Mouse (Mus musculus) forebrain, embryonic 12.5 days (tissue): ENCODE measurements around the gene Sema4d. TPM values are rescaled to one million over a fixed set of nuclear protein-coding genes. Genes with fewer than 3 reads are reported as not detected.
A peak's percentile ranks its signal among the peaks of the same experiment; 100 is the strongest.

Experiments
- ATAC-seq: fragments of 200-750 bp; cut with Nextera tagmentation; 2 replicates; pipeline ENCODE4 v1.8.0; 2017; ENCODE audit warnings: moderate TSS enrichment; ENCODE audit not compliant: low FRiP score
- H3K27ac ChIP-seq: fragments of 300-500 bp; sonication (generic); 2 replicates; pipeline ENCODE4 v1.5.1; 2016; ENCODE audit warnings: mild to moderate bottlenecking
- H3K27me3 ChIP-seq: fragments of 300-500 bp; sonication (generic); 2 replicates; pipeline ENCODE4 v1.6.1; 2016; ENCODE audit warnings: mild to moderate bottlenecking
- H3K36me3 ChIP-seq: fragments of 300-500 bp; sonication (generic); replicated peaks from 2 replicates; pipeline ENCODE4 v1.6.1; 2016; ENCODE audit warnings: mild to moderate bottlenecking
- H3K4me1 ChIP-seq: fragments of 300-500 bp; sonication (generic); 2 replicates; pipeline ENCODE4 v1.6.1; 2016
- H3K4me2 ChIP-seq: fragments of 300-500 bp; sonication (generic); 2 replicates; pipeline ENCODE4 v1.6.1; 2016; ENCODE audit warnings: mild to moderate bottlenecking, moderate library complexity
- H3K4me3 ChIP-seq: fragments of 300-500 bp; sonication (generic); replicated peaks from 2 replicates; pipeline ENCODE4 v1.5.1; 2016; ENCODE audit warnings: mild to moderate bottlenecking
- H3K9ac ChIP-seq: fragments of 300-500 bp; sonication (generic); 2 replicates; pipeline ENCODE4 v1.6.1; 2016; ENCODE audit warnings: mild to moderate bottlenecking
- H3K9me3 ChIP-seq: fragments of 300-500 bp; sonication (generic); 2 replicates; pipeline ENCODE4 v1.6.1; 2016
- WGBS: fragments of 180-500 bp; shearing (Covaris S2); methylation state at CpG from one replicate; pipeline ENCODE4 v1.1.7; 2016; 5-methylcytosine and 5-hydroxymethylcytosine counted together
- polyA plus RNA-seq: library from polyadenylated mRNA; unstranded; fragments of >200 nt; fragmentation: Nextera tagmentation; extraction: Ambion mirVana; gene quantifications from 2 replicates; pipeline ENCODE4 v1.2.1, GENCODE M21; 2016

Sema4d gene
- polyA plus RNA-seq, 1 experiment from 2014 or later = 8.2 TPM

DNA sequence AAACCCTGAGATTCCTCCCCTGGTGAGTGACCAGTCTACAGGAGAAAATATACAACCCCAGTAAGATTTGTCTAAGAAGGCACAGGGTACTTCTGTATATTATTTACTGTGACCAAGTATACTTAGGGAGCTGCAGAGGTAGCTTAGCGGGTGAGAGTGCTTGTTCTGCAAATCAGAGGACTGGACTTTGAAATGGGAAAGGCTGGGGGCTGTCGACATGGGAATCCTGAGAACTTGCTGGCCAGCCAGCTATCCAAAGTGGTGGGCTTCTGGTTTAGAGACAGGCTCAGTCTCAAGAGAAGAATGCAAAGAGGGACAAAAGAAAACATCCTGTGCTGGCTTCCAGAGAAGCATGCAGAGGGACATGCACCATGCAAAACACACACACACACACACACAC, 5.7 kb downstream of the Sema4d start:
- no peak overlapping the region for H3K4me3 ChIP-seq
- peaks cover 21% of the 10 kb centered on the region for H3K27me3 ChIP-seq
- 60% methylated on average over 2 of the region's 2 CpGs for WGBS
- H3K27ac ChIP-seq = no peak overlapping the region
- H3K36me3 ChIP-seq = no peaks in the 10 kb centered on the region
- H3K4me2 ChIP-seq = no peak overlapping the region
- no peak for ATAC-seq
- H3K4me1 ChIP-seq = peaks cover 16% of the 10 kb centered on the region
- H3K9ac ChIP-seq = no peak overlapping the region
- no peaks in the 10 kb centered on the region for H3K9me3 ChIP-seq

DNA sequence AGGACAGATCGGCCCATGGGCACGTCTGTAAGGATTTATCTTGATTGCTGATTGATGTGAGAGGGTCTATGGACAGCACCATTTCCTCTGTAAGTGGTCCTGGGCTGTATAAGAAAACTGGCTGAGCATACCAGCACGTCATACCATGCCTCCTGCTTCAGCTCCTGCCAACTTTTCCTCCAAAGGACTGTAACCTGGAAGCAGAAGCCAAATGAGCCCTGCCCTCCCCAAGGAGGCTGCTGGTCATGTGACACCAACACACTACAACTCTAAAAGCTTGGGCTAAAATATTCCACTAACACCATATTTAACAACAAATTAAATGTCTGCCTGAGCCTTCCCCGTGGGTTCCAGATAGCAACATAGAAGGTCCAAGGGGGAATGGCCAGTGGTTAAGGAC, 6.9 kb downstream of the Sema4d start:
- Histone ChIP-seq H3K9ac (no peak overlapping the region), H3K4me2 (no peak overlapping the region), H3K27me3 (peaks cover 8% of the 10 kb centered on the region), H3K9me3 (no peaks in the 10 kb centered on the region), H3K4me1 (peaks cover 3% of the 10 kb centered on the region; the same call in 1 of the 2 replicates), H3K4me3 (no peak overlapping the region), H3K36me3 (no peaks in the 10 kb centered on the region), H3K27ac (no peak overlapping the region)
- no peak for ATAC-seq
- WGBS = 88% methylated on average over 4 of the region's 4 CpGs

DNA sequence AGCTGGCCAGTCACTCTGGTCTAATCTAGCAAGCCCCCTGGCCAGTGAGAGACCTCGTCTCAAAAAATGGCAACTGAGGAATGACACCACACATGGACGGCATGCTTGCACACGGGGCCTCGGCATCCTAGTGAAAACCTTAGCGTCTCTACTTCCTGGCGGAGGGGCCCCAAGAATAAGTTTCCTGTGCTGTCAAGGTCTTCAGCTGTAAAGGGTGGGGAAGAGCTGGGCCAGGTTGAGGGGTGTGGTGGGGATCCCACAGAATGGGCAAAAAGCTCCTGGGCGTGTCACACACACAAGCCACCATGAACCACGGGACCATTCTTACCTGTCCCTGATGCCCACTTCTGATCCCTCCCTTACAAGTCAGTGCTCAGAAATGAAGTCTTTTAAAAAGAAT, 9.1 kb downstream of the Sema4d start:
- Histone ChIP-seq H3K27ac (no peak overlapping the region), H3K4me2 (no peak overlapping the region), H3K27me3 (no peaks in the 10 kb centered on the region), H3K9me3 (no peaks in the 10 kb centered on the region), H3K9ac (no peak overlapping the region), H3K4me3 (no peak overlapping the region), H3K4me1 (no peaks in the 10 kb centered on the region; the same call in 1 of the 2 replicates), H3K36me3 (no peaks in the 10 kb centered on the region)
- WGBS = 91% methylated on average over 8 of the region's 8 CpGs
- no peak for ATAC-seq

DNA sequence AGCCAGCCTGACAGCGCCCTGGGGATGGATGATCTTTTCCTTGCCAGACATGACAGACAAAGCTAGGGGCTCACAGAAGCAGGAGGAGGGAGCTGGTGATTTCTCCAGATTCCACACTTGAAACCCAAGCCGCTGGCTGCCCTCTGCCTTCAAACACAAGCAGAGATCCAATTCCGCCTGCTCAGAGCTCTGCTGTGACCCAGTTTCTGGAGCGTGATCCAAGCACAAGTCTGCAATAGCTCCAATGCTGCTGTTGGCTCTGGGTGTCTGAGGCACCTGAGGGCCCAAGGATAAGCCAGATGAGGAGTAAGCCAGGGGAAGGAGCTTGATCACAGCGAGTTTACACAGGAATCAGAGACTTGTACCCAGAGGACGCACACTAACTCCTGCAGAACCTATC, 9.7 kb downstream of the Sema4d start:
- no peaks in the 10 kb centered on the region; the same call in 1 of the 2 replicates for H3K4me1 ChIP-seq
- H3K27me3 ChIP-seq = no peaks in the 10 kb centered on the region
- ATAC-seq = no peak
- H3K4me3 ChIP-seq = no peak overlapping the region
- H3K27ac ChIP-seq = no peak overlapping the region
- no peak overlapping the region for H3K9ac ChIP-seq
- 73% methylated on average over 6 of the region's 6 CpGs for whole genome bisulfite sequencing
- H3K9me3 ChIP-seq = no peaks in the 10 kb centered on the region
- no peak overlapping the region for H3K4me2 ChIP-seq
- H3K36me3 ChIP-seq = no peaks in the 10 kb centered on the region

DNA sequence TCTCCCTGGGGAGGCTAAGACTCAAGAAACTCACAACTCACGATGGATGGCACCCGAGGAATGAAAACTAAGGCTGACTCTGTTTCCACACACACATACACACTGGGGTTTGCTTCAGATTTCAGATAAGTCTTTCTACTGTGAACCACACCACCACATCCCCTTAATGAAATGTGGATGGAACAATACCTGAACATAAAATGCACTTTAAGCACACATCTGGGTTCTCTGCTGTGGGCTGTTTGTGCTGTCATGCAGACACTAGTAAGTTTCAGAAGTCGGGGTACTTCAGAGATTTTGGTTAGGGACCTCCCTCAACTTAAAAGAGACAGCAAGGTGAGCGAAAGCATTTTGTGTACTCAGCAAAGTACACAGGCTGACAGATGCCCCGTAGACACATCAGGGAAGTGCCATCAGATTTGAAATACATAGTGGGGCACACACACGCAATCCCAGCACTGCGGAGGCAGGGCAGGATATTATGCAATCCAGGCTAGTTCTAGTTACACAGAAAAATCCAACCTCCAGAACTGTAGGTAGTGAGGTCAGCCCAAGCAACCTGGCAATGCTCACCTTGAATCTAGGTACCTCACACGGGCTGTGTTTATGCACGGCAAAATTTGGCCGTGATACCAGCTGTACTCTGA, 12.9 kb downstream of the Sema4d start:
- no peak overlapping the region for H3K4me3 ChIP-seq
- no peak for ATAC-seq
- H3K9ac ChIP-seq = no peak overlapping the region
- WGBS = 87% methylated on average over 10 of the region's 10 CpGs
- H3K9me3 ChIP-seq = no peaks in the 10 kb centered on the region
- peaks cover 18% of the 10 kb centered on the region for H3K4me1 ChIP-seq
- no peaks in the 10 kb centered on the region for H3K36me3 ChIP-seq
- no peak overlapping the region for H3K27ac ChIP-seq
- H3K4me2 ChIP-seq = no peak overlapping the region
- no peaks in the 10 kb centered on the region for H3K27me3 ChIP-seq

DNA sequence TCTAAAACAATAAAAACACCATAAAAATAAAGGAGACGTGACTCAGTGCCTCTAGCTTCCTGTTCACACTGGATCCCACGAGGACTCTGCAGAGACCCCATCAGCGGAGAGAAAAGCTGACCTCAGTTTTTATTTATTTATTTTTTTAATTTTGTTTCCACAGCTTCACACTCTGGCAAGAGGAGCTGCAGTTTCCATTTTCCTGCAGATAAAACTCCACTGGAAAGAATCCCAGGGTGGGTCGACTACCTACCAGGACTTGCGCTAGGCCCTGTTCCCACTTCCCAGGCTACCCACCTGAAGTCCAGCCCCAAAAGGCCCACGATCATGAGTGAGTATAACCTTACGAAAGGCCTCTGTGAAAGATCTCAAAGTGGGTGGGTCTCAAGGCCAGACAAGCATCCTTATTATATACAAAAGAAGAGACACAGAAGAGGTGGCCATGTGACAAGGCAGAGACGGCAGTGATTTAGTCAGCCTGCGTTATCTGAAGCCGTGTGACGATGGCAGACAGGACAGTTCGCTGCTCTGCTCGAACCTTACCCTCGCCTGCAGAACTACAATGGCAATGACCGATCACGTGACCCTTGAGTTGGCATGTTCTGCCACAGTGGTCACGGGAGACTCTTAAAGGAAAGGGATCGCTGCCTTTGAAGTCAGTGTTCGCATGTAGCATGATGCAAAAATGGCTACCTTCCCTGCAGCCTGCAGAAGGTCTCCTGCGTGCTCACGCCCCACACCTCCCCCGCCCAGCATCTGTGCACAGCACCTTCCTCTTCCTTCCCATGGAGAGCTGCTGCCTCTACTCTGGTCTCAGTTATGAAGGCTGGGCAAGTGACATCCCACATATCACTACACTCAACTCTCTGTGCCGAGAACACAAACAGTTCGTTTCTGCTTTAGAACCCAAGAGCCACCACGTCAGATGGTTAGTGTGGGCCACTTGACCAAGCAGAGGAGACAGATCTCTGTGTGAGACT, 14.3 kb downstream of the Sema4d start:
- no peaks in the 10 kb centered on the region for H3K36me3 ChIP-seq
- no peaks in the 10 kb centered on the region for H3K27me3 ChIP-seq
- WGBS = 81% methylated on average over 25 of the region's 25 CpGs
- no peak for ATAC-seq
- H3K9ac ChIP-seq = no peak overlapping the region
- no peak overlapping the region for H3K27ac ChIP-seq
- peaks cover 18% of the 10 kb centered on the region for H3K4me1 ChIP-seq
- H3K9me3 ChIP-seq = no peaks in the 10 kb centered on the region
- no peak overlapping the region for H3K4me3 ChIP-seq
- no peak overlapping the region for H3K4me2 ChIP-seq

DNA sequence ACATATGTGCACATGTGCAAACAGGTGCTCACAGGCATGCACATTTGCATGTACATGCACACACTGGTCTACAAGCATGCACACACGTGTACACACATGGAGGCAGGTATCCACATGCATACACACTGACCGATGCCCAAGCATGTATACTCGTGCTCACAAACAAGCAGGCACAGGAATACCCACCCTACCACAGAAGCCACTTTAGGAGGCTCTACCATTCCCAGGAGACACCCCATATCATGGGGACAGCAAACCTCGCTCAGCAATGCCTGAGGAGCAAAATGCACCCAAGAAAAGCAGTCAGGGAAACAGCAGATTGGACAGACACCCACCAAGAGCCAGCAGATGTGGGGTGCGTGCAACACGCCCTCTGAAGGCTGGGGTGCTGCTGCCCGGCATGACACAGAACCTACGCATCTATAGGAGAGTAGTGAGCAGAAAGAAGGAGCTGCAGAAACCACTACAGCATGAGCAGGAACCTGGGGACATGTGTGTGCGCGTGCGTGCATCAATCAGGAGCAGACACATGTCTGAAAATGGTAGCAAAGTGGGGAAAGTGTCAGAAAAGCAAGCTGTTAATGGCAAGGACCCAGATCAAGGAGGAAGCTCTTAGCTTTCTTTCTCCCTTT, 15.1 kb downstream of the Sema4d start:
- ATAC-seq = no peak
- WGBS = 92% methylated on average over 11 of the region's 11 CpGs
- peak overlapping the region; percentile 14; the same call in 1 of the 2 replicates for H3K27ac ChIP-seq

DNA sequence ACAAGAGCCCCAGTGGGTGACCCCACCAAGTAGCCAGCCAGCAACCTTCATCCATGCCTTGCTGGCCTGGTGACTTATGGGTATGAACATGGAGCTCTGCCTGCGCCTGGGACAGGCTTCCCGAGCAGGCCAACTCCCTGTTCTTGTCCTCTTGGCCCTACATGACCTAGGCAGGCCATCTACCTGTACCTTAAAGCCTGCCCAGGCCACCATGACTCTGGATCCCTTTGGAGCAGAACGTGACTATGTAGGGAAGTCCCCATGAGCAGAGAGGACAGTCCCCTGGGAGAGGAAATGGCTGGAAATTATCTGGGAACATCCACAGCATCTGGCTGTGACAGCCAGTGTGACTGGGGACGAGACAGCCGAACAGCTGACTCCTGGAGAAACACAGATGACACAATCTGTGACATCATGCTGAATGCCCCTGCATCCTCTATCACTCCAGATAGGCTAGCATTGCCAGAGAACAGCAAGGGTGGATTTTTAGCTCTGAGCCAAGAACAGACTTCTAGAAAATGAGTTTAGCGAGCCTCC, 15.7 kb downstream of the Sema4d start:
- H3K4me2 ChIP-seq = no peak overlapping the region
- no peak; the same call in 1 of the 2 replicates for ATAC-seq
- 54% methylated on average over 6 of the region's 6 CpGs for WGBS

More for the DNA sequence above, 15.1 kb downstream of the Sema4d start:
- Histone ChIP-seq H3K4me3 (no peak overlapping the region), H3K4me2 (no peak overlapping the region), H3K27me3 (no peaks in the 10 kb centered on the region), H3K9ac (no peak overlapping the region), H3K36me3 (no peaks in the 10 kb centered on the region), H3K9me3 (no peaks in the 10 kb centered on the region), H3K4me1 (peaks cover 18% of the 10 kb centered on the region)

DNA sequence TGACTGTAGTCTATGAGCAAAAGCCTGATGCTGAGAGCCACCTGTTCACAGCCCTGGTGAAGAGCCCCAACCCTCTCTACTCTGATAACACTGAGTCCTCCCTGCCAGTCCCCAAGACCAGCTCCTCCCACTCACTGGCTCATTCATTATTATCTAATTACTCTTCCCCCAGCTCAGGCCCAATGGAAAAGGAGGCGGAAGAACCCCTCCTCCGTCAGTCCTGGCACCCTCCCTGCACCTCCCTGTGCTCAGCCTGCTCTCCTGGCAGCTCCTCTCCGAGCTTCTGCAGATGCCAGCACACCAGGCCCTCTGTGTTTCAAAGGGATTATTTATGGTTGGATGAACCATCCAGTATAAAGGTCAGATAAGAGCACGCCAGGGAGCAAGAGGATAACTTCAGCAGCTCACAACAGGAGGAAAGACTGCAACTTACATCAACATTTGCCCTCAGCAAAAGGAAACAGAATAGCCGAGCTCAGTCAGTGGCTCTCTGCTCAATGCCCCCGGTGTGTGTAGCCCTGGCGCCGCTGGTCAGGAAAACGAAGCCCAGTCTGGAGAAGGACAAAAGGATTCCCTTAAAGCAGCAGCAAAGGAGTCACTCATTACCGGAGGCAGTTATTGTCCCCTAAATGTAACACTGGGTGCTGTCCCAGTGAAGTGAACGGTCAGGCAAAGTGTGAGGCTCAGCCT, 16.4 kb downstream of the Sema4d start:
- H3K4me1 ChIP-seq = peaks cover 18% of the 10 kb centered on the region
- H3K27ac ChIP-seq = peak overlapping the region; percentile 68
- no peaks in the 10 kb centered on the region for H3K27me3 ChIP-seq
- H3K4me2 ChIP-seq = no peak overlapping the region
- H3K36me3 ChIP-seq = no peaks in the 10 kb centered on the region
- H3K4me3 ChIP-seq = no peak overlapping the region
- H3K9me3 ChIP-seq = no peaks in the 10 kb centered on the region
- no peak overlapping the region for H3K9ac ChIP-seq
- ATAC-seq = peak; percentile 78
- 5% methylated on average over 11 of the region's 11 CpGs for WGBS

More for the DNA sequence above, 15.7 kb downstream of the Sema4d start:
- Histone ChIP-seq H3K36me3 (no peaks in the 10 kb centered on the region), H3K27me3 (no peaks in the 10 kb centered on the region), H3K9ac (no peak overlapping the region), H3K4me1 (peaks cover 18% of the 10 kb centered on the region), H3K9me3 (no peaks in the 10 kb centered on the region), H3K4me3 (no peak overlapping the region), H3K27ac (peak overlapping the region; percentile 68)

DNA sequence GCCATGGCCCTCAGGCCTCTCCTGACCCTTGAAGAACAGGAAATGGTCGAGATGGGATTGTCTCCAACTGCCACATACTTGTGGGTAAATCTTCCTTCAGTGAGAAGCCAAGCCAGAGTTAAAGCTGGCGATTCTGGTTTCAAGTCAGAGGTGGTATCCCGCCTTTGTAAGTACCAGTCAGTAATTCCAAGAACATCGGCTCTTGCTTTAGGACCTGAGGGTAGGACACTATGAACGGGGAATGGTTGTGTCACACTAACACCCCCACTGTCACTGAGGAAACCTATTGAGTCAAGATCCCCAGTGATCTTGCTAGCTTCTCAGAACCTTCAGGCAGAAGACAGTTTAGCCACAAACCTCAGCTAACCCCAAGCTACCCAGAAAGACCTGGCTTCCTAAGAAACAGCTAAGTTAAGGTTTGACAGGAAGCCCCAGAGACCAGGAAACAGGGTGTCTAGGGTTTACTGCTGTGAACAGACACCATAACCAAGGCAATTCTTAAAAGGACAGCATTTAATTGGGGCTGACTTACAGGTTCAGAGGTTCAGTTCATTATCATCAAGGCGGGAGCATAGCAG, 17.3 kb downstream of the Sema4d start:
- 90% methylated on average over 6 of the region's 6 CpGs for WGBS
- no peak overlapping the region for H3K4me2 ChIP-seq
- no peaks in the 10 kb centered on the region for H3K36me3 ChIP-seq

DNA sequence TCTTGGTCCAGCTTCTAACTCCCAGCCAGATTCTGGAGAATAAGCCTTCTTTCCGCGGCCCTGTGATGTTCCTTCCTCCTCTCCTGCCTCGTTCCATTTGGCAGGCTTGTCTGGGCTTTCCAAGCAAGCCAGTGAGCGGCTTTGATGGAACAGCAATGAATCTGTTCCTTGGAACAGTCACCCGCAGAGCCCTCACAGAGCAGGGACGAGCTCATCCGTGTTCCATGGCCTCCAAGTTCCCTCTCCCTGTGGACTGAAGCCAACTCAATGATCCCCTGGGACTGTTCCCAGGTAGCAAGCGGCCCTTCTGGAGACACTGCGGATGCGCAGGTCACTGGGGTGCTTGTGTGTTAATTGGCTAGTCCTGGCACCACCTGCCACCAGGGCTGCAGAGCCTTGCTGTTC, 21.7 kb downstream of the Sema4d start:
- Histone ChIP-seq H3K9me3 (no peaks in the 10 kb centered on the region), H3K36me3 (no peaks in the 10 kb centered on the region), H3K27ac (no peak overlapping the region), H3K4me1 (peaks cover 4% of the 10 kb centered on the region), H3K4me2 (no peak overlapping the region), H3K27me3 (no peaks in the 10 kb centered on the region), H3K9ac (no peak overlapping the region), H3K4me3 (no peak overlapping the region)
- no peak for ATAC-seq
- 85% methylated on average over 10 of the region's 10 CpGs for WGBS

More for the DNA sequence above, 17.3 kb downstream of the Sema4d start:
- ATAC-seq = no peak
- Histone ChIP-seq H3K4me1 (peaks cover 18% of the 10 kb centered on the region), H3K9me3 (no peaks in the 10 kb centered on the region), H3K27ac (no peak overlapping the region), H3K9ac (no peak overlapping the region), H3K27me3 (no peaks in the 10 kb centered on the region), H3K4me3 (no peak overlapping the region)
